Mouse (Mus musculus): ENCODE measurements around the gene Zfp148.

Zfp148 gene

DNA sequence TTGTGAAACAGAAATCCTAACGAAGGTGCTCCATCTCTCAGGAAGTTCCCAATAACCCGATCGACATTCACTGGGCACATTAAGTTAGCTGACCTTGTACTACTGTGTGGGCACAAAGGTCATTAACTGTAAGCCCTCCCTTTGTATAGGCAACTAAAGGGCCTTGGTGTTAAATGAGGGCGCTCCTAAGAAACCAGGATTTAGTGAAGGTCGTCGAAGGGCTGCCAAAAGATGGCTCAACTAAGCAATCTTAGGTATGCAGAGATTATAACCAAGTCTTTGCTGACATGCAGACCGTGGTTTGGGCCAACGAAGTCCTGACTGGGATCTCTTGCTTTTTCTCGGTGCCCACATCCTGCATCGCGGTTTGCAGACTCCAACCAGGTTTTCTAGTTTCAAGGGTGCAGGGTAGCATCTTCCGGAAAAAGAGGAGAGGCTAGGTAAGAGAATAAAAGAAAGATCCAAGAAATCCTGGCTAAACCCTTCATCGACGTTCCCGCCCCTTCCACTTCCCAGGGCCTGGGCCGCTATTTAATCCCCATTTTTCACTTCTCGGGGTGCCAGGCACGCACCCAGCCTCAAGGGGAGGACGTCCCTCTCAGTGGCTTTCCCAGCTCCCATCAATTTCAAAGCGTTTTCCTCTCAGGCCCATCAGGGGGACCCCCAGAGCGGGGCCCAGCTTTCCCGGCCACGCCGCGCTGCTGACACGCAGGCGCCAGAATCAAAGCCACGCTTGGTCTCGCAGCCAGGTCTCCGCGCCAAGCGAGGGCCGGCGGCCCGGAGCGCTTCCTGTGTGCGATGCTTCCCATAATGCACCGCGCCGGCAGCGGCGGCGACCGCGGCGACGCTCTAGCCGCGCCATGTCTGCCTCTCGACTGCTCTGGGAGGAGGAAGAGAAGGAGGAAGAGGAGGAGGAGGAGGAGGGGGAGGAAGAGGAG, at the start of gene Zfp148:
Gene Zfp148 (plus strand): TSS at position 893 of the 938 bp plus-strand sequence.
- peak; percentile 93 for DNase-seq (ENCODE audit: low read depth, low spot score)

DNA sequence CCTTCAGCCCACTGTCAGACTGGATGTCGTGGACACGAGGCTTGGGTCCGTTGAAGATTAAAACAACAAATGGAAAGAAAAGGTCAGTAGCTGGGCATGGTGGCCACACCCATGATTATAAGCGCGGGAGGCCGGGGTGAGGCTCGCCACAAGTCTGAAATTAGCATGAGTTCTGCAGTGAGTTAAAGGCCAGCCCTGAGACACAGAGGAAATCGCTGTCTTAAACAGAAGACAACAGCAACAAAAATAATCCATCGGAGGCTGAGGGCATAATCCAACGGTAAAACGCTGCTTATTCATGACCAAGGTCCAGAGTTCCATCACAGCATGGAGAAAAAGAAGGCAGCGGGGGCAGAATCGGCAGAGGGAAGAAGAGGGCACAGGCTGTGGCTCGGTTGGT, 47.6 kb upstream of the Zfp148 start:
- no peak for DNase-seq (ENCODE audit: low read depth, low spot score)

DNA sequence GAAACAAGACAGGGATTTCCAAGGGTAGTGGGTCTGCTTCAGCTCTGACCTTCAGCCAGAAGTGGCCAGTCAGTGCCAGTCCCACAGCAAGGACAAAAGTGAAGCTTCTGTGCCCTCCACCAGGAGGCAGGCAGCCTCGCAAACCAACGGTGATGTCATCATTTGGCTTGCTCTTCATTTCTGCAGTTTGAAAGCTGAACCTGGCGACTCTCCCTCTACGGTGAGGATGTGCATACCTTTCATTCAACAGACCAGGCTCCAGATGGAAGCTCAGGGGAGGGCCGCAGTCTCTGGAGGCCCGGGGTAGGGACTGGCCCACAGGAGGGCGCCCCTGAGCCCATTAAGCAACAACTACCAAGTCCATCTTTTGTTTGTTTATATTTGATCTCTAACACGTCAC, 43.5 kb upstream of the Zfp148 start:
- peak; percentile 92 for DNase-seq (ENCODE audit: low read depth, low spot score)

DNA sequence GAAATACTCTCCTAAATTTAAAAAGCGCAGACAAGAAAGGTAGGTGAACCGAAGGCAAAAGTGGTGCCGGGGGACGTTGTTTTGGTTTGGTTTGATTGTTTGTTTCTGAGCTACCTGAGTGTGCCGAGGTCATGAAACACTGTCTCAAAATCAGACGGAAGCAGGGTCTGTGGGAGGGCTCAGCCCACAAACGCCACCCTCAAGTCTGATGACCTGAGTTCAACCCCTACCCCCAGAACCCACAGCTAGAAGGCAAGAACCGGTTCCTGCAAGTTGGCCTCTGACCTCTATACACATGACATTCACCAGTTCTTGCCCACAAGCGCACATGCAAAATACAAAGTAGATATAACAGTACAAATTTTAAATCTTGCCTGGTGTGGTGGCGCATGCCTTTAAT, 43.0 kb upstream of the Zfp148 start:
- peak; percentile 43 for DNase-seq (ENCODE audit: low read depth, low spot score)

DNA sequence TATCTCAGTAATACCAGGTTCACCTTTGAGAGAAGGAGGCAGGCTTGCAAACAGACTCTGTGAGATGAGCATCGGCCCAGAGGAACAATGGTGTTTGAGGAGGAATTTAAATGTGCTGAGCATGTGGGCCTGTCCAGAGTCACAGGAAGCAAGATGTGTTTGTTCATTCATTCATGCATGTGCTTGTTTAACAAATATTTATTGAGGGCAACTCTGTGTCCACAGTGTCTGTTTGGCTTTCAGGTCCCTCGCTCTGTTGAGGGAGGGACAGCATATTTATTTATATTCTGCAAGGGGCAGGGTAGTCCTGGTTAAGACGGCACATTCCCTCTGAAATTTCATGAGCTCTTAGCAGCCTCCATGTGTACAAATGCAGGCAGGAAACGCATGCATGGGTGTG, 42.1 kb upstream of the Zfp148 start:
- no peak for DNase-seq (ENCODE audit: low read depth, low spot score)

DNA sequence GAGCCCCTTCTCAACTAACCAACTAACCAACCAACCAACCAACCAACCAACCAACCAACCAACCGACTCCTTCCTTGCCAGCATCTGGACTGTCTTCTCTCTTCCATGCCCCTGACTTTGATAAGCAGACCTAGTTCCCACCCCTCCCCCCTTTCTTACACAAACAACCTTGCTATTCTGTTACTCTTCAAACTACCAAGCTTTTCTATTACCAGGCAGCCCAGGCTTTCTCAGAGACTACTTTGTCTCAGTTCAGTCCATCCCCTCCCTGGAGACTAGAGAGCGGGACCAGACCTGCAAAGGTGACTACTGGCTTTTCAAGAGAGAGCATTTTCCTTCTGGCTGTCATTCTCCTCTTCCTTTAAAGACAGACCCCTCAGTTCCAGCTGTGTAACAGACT, 41.2 kb upstream of the Zfp148 start:
- no peak for DNase-seq (ENCODE audit: low read depth, low spot score)

DNA sequence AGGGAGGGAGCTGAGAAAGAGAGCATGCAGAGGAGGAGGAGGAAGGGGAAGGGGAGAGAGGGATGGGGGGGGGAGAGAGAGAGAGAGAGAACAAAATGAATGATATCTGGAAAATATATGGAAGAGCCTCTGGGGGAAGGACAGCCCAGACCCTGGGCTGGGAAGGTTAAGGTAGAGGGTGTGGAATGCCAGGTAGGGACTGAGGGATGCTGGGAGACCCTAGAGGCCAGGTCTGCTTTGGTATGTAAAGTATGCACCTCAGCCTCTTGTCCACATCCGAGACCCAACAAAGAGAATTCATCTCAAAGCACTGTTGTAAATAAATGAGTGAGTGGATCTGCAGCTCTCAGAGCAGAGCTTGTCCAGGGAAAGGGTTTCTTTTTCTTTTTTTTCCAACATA, 38.3 kb upstream of the Zfp148 start:
- peak; percentile 21 for DNase-seq (ENCODE audit: low read depth, low spot score)

DNA sequence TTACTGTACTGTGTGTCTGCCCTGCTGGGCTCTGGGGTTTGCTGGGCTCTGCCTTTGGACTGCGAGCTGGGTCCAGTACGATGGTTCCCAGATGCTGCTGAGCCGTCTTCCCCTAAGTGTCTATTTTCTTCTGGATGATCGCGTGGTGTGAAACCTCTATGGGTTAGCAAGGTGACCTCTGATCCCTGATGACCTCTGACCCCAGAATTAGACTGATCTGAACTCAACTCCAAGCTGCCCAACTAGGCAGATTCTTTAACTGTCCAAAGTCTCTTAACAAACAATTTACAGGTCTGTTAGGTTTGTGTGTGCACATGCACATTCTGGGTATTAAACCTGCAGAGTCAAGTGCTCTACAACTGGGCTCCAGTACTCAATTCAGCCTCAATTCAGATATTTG, 37.5 kb upstream of the Zfp148 start:
- no peak for DNase-seq (ENCODE audit: low read depth, low spot score)

DNA sequence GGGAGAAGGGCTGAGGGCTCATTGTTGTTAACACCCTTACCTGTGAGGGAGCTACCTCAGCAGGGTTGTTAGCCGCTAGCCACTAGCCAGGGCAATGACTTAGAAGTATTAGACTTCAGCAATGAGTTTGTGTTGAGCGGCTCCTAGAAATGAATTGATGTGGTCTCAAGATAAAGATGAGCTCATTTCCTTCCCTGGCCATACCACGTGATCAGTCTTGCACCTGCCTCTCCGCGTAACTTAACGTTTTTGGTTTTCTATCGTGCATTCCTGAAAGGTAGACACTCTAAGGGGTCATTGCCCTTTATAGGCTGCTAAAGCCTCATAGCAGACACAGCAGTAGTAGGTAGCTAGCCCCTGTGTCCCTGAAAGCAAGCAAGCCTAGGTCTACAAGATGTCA, 37.0 kb upstream of the Zfp148 start:
- no peak for DNase-seq (ENCODE audit: low read depth, low spot score)

DNA sequence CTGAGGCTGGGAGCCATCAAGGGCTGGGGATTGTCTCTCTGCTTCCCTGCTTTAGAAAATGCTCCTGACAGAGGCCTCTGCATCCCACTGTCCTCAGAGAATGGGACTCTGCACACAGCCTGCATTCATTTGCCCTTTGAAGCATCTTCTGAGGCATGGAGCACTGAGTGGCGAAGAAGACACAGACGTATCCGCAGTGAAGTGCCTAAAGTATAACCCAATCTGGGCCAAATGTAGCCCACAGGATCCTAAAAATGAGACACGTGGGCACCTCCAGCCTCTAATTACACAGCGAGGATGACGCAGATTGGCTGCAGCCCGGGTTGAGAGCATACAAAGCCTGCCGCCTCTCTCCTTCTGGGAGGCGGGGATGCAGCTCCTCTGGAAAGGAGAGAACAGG, 36.3 kb upstream of the Zfp148 start:
- DNase-seq (ENCODE audit: low read depth, low spot score), result no peak

DNA sequence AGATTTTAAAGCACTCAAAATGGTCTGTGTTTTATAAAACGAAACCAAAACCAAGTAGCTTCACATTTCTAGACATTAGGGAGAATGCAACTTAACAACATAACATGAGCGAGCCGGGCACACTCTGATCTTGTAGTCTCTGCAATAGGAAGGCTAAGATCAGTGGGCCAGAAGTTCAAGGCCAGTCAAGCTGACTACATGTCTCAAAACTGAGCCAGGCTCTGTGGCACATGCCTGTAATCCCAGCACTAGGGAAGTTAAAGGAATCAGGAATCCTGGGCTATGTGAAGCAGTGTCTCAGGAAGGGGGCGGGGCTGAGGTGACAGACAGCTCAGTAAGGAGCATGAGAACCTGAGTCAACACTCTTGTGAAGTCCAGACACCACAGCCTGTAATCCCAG, 35.8 kb upstream of the Zfp148 start:
- peak; percentile 33 for DNase-seq (ENCODE audit: low read depth, low spot score)

DNA sequence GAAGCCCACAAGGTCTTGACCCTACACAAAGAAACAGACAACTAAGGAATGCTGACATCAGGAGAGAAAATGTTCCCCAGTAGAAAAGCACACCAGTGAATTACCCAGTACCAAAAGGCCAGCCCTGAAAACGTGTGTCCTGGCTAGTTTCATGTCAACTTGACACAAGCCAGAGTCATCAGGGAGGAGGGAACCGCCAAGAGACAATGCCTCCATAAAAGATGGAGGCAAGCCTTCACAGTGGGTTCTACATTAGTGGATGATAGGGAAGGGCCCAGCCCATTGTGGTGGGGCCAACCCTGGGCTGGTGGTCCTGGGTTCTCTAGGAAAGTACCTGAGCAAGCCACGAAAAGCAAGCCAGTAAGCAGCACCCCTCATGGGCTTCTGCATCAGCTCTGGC, 34.3 kb upstream of the Zfp148 start:
- DNase-seq (ENCODE audit: low read depth, low spot score), result no peak

DNA sequence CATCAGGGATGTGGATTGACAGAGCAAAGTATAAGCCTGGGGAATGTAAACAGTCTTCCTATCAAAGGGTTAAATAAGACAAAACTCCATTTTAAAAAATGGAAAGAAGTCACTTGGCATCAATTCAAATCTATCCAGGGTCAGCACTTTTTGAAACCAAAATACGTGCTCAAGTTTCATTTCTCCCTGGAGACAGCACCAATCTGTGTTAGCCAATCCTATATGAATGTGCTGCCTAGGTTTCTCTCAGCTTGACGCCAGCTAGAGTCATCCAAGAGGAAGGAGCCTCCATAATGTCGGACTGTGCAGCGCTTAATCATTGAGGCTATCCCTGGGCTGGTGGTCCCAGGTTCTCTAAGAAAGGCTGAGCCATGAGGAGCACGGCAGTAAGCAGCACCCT, 33.5 kb upstream of the Zfp148 start:
- no peak for DNase-seq (ENCODE audit: low read depth, low spot score)

DNA sequence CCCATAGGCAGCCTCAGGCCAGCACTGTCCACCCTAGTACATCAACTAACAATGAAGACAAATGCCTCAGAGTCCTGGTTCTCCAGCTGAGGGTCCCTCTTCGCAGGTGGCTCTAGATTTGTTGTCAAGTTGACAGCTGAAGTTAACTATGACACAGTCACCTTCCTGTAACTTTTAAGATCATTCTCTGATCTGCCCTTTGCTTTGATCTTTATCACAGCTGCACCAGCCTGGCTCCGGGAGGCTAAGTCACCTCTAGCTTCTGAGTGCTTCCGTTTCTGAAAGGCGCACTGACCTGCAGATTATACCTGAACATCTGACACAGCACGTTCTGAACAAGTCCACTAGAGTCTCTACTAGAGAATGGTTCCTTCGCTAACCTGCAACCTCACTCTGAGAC, 22.8 kb upstream of the Zfp148 start:
- DNase-seq (ENCODE audit: low read depth, low spot score), result no peak

DNA sequence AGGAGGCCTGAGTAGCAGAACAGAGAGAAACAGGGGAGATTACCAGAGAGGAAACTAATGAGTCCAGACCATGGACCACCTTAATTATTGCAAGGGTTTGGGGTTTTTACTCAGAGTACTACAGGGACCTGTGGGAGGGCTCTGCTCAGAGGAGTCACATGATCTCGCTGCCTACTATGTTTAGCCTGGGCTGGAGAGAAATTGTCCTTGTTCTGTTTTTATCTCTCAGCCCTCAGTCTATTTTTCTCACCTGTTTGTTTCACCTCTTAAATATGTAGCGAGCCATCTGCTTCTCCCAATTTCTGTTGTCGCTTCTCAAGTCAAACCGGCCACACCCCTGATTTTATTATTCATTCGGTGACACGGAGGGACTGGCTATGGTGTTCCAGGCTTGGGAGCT, 14.9 kb upstream of the Zfp148 start:
- DNase-seq (ENCODE audit: low read depth, low spot score), result no peak

DNA sequence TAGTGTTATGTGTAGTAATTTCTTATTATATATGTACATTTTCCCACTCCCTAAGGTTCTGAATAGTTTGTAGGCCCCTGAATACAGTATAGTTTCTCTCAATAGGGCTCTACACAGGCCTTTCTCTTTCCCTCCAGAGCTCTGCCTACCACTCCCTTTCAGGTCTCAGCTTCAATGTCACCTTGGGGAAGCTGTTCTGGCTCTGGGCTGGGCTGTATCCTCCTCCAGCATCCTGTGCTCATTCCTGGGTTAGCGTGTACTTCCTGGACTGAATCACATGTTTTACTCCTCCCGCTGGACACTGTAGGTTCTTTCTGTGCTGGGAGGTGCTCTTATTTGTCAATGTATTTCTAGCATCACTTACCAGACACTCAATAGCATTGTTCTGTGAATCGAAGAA, 12.0 kb upstream of the Zfp148 start:
- peak; percentile 90 for DNase-seq (ENCODE audit: low read depth, low spot score)

DNA sequence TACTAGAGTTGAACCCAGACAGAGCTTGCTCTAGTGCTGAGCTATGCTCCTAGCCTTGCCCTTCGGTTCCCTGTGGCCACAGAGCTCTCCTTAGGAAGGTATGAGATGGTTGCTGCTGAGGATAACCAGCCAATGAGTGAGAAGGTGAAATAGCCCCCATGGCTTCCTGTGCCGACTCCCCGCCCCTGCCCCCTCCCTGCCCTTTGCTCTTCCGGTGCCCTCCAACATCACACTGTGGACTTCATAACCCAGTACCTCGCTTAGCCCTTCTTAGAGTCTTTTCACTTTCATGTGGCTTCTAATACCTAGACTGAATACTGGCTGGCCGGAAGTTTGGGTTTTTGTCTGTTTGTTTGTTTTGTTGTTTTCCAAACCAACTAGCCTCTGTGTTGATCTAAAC, 9.8 kb upstream of the Zfp148 start:
- DNase-seq (ENCODE audit: low read depth, low spot score), result peak; percentile 88

DNA sequence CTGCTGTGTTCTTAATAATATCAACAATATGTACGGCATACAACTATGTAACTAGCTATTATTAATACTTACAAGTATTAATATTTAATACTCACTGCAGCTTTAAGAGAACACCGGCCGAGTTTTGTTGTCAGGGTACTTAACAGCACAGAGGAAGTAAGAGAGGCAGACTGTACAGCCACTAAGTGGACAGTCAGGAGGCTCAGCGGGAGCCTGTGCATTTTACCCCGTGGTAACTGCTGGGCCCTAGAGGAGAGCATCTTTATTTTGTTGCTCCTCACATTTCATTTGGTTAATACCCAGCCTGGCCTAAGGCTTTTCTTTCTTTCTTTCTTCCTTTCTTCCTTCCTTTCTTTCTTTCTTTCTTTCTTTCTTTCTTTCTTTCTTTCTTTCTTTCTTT, 8.0 kb upstream of the Zfp148 start:
- DNase-seq (ENCODE audit: low read depth, low spot score), result no peak

DNA sequence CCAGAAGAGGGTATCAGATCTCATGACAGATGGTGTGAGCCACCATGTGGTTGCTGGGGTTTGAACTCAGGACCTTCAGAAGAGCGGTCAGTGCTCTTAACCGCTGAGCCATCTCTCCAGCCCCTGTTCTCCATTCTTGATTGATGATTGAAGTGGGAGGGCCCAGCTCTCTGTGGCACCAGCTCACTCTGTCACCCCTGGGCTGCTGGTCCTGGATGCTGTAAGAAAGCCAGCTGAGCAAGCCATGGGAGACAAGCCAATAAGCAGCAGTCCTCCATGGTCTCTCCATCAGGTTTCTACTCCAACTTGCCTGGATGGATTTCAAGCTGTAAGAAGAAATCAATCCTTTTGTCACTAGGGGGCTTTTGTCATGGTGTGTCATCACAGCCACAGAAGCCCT, 7.3 kb upstream of the Zfp148 start:
- no peak for DNase-seq (ENCODE audit: low read depth, low spot score)

DNA sequence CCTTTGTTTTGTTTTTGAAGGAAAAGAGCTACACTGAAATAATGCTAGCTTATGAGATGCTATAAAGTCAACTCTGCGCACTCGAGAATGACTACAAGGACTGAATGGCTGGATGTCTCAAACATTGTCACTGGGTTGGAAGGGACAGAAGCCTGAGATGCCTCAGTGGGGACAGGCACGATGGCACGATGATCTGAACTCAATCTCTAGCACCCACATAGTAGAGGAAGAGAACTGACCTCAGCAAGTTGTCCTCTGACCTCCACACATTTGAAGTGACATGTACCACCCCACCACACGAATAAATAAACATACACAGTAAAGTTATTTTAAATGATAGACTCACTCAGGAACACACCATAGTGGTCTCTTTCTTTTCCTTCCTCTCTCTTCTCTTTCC, 4.4 kb upstream of the Zfp148 start:
- DNase-seq (ENCODE audit: low read depth, low spot score), result no peak

DNA sequence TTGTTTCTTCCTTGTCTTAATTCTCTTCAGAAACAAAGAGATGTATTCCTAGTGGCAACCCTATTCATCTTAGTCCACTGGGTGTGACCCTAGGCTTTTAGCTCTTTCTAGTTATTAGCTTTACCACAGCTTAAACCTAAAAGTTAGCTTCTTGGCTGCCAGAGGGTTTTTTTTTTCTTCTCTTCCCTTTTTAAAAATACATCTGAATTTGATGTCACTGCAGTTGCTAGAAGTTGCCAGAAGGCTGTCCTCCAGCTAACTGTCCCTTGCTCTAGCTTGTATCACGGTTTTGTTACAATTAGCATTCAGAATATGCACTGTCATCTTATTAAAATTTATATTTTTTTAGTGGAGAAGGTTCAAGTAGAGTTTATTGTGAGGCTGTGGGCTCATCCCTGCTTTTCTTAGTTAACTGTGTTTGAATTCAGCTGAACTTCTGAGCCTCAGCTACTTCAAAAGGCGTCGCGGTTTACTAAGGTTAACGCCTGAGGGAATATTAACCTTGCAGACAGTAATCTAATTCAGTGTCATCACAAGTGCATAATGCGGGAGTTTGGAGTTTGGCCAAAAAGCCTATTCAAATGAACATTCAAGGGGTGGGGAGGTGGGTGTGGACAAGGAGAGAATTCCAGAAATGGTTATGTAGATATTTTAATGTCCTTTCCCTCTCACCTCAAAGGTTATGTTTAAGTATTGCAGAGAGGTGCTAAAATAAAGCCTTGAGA, 1.3 kb upstream of the Zfp148 start:
- DNase-seq (ENCODE audit: low read depth, low spot score), result peak; percentile 97

DNA sequence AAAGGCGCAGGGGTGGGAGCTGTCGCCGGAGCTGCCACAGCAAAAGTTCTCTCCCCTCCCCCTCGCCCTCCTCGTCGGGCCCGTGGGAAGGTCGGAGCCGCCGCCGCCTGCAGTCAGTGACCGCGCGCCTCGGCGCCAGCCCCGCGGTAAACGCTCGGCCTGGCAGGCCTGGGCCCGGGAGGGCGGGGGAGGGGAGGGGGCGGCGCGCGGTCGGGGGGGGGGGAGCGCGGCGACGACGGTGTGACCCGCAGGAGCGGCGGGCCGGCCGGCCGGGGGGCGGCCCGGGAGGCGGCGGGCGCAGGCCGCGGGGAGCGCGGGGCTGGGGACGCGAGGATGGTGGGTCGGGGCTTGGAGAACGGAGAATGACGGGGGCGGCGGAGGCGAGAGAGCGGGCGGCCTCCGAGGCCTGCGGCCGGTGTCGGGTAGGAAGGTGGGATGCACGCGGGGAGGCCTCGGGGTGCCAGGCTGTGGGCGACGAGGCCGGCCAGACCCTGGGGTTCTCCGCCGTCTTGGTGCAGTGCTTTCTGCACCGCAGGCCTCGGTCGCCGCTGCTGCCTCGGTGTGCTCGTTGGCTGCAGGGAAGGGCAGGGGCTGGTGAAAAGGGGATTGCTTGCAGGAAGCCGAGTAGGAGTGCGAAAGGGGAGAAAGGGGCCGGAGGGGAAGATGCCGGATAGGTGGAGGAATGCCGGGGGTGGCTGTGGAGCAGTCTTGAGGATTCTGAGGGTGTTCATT, 412 bp downstream of the Zfp148 start:
- peak; percentile 78 for DNase-seq (ENCODE audit: low read depth, low spot score)

All from R1 (cell line).